Mouse (Mus musculus) cerebellum, adult 2 months (tissue): Measurements from ENCODE around the gene Ccz1.

Experiments
- CTCF ChIP-seq: fragments of 200-500 bp; IDR thresholded peaks from 2 replicates; pipeline ENCODE4 v1.5.1; 2011; ENCODE audit warnings: low read depth, mild to moderate bottlenecking, control low read depth, low read length, moderate library complexity, borderline replicate concordance; ENCODE audit not compliant: insufficient read depth
- POLR2A ChIP-seq: fragments of 200-500 bp; IDR thresholded peaks from 2 replicates; pipeline ENCODE4 v1.6.1; 2011; ENCODE audit warnings: low read length, control low read depth, borderline replicate concordance; ENCODE audit not compliant: insufficient read depth

DNA sequence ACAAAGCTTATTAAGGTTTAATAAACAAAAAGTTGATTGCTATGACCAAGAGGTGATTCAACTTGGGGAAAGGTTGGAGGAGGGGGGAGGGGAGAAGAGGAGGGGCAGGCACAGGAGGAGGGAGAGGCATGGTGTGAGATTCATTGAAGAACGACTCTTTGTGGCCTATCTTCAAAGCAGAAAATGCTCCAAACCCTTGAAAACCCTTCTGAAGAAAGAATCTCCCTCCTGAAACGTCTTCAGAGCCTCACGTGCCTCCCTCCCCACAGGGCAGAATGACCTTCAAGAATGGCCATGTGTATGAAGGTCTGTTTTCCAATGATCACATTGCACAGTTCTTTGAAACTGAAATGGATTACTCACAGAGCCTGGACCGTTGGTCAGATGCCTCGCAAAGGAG is 64.7 kb downstream of the Ccz1 start:
- TF ChIP-seq CTCF, result no peak
- no peak for TF ChIP-seq POLR2A
